Mouse (Mus musculus) heart, adult 2 months (tissue): ENCODE data around the gene Fbxw5. TPM values are rescaled to one million over a fixed set of nuclear protein-coding genes. Genes with fewer than 3 reads are reported as not detected.

ENCODE experiments used
- DNase-seq, 2 experiments: peaks; one replicate each; pipeline ENCODE4 v3.0.0; 2021
- H3K27ac ChIP-seq: fragments of 200-600 bp; 2 replicates; pipeline ENCODE4 v1.8.1; 2022
- H3K27me3 ChIP-seq: fragments of 200-500 bp; 2 replicates; pipeline ENCODE4 v1.6.1; 2012; ENCODE audit warnings: mild to moderate bottlenecking, low read length, inconsistent platforms, mixed read lengths; ENCODE audit not compliant: control insufficient read depth, insufficient read depth
- H3K36me3 ChIP-seq: fragments of 200-500 bp; 2 replicates; pipeline ENCODE4 v1.6.1; 2012; ENCODE audit warnings: low read length, inconsistent platforms; ENCODE audit not compliant: control insufficient read depth, insufficient read depth
- H3K4me1 ChIP-seq: fragments of 200-500 bp; 2 replicates; pipeline ENCODE4 v1.6.1; 2011; ENCODE audit warnings: low read length; ENCODE audit not compliant: control insufficient read depth, insufficient read depth
- H3K4me3 ChIP-seq: fragments of 200-600 bp; 2 replicates; pipeline ENCODE4 v1.8.1; 2022
- H3K79me2 ChIP-seq: fragments of 200-500 bp; replicated peaks from 2 replicates; pipeline ENCODE4 v1.6.1; 2012; ENCODE audit warnings: mild to moderate bottlenecking, inconsistent platforms, low read length, moderate library complexity, mixed read lengths; ENCODE audit not compliant: control insufficient read depth, insufficient read depth
- H3K9ac ChIP-seq: fragments of 200-500 bp; 2 replicates; pipeline ENCODE4 v1.6.1; 2012; ENCODE audit warnings: low read depth, mild to moderate bottlenecking, control low read depth, inconsistent platforms, low read length, mixed read lengths
- CTCF ChIP-seq: fragments of 200-600 bp; IDR thresholded peaks from 2 replicates; pipeline ENCODE4 v1.8.1; 2022; ENCODE audit warnings: antibody characterized with exemption, mild to moderate bottlenecking, moderate library complexity
- EP300 ChIP-seq: fragments of 200-500 bp; IDR thresholded peaks from 2 replicates; pipeline ENCODE4 v1.6.1; 2011; ENCODE audit warnings: low read depth, low read length, control low read depth; ENCODE audit not compliant: insufficient read depth
- POLR2A ChIP-seq: fragments of 200-500 bp; IDR thresholded peaks from 2 replicates; pipeline ENCODE4 v1.6.1; 2011; ENCODE audit warnings: mild to moderate bottlenecking, low read depth, low read length, control low read depth; ENCODE audit not compliant: insufficient read depth
- WGBS: fragments of 180-500 bp; shearing (Covaris S2); methylation state at CpG from one replicate; pipeline ENCODE4 v1.1.7; 2018; 5-methylcytosine and 5-hydroxymethylcytosine counted together
- intact Hi-C: fragments of 180-260 bp; cut with DNase I; formaldehyde crosslinking; loops from one replicate; pipeline ENCODE4 v1.15.1; 2025
- polyA plus RNA-seq: library from polyadenylated mRNA; depleted of rRNA; stranded (reverse); fragments of >200 nt; gene quantifications from 2 replicates; pipeline ENCODE4 v1.2.3, GENCODE M21; 2012
- total RNA-seq, 2 experiments: library from RNA; stranded (reverse); gene quantifications; 2 replicates each; pipeline ENCODE4 v1.2.3; 2021

Fbxw5 gene
- total and polyA plus RNA-seq, 3 experiments = 41.0 to 84.8 (median 82.7) TPM

DNA sequence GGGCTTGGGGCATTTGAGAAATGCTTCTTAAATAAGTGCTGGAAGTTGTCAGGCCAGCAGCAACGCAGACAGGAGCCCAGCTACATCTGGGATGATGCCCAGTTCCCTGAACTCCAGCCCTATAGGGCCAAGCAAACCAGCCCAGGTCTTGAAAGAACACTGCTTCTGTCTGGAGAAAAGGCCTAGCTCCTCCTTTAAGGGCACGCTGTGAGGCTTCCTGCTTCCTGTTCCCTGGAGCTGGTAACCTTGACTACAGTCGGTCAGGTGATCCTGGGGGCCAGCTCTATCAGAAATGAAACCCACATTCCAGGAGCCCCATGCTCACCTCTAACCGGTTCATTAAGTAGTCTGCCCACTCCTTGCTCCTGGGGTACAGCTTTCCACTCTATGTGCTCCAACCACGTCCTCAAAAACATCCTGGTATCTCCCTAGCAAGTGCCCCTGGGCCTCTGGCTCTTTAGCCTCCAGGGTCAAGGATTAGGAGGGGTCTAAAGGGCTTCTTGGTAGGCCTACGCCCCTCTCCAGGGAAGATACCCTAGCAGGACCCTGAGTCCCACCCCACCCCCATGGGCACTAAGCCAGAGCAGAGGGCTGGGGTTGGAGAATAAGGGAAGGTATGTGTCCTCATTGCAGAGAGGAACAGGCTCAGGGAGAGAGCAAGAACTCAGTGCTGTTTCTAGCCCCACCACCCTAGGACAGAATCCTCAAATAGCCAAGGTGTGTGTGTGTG is 2.5 kb upstream of the Fbxw5 start:
- DNase-seq = no peak
- WGBS = 37% methylated on average over 6 of the region's 6 CpGs
- no peak overlapping the region for H3K9ac ChIP-seq
- TF ChIP-seq CTCF (no peak), EP300 (no peak), POLR2A (no peak)
- no peaks in the 10 kb centered on the region for H3K27me3 ChIP-seq
- H3K4me3 ChIP-seq = no peak overlapping the region
- no peak overlapping the region for H3K27ac ChIP-seq
- no peaks in the 10 kb centered on the region for H3K36me3 ChIP-seq
- peaks cover 6% of the 10 kb centered on the region for H3K4me1 ChIP-seq
- H3K79me2 ChIP-seq = no peaks in the 10 kb centered on the region
- intact Hi-C loops = no loop called here

DNA sequence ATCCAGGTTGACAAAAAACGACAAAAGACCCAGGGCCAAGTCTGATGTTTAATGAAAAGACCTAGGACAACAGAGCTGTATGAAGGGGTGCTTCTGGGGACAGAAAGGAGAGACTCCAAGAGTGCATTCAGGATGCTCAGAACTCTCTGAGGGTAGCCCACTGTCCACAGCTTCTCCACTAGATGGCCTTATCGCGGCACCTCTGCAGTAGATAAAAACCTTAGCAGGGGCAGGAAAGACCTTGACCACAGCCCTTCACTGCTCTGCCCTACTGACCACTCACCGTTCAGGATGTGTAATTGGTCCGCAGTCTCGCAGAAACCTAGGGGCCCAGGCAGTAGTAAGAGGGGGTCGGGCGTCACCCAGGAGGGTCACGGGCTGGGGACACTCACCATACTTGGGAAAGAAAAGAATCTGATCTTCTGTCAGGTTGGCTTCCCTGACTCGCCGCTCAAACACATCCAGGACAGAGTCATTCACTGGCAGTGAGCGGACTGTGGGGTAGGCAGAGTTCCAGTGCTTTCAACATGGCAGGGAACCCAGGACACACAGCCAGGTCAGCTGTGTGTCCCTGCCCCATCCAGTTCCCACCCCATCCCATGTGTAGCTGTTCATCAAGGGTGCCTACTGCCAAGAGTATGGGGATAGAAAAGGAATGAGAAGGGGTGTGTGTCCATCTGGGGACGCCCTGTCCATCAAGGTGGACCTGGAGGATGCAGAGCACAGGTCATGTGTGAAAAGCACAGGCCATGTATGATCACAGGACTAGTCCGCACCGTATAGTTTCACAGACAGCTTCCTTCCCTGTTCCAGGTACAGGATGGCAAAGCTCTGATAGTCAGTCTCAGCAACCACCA is 1.7 kb upstream of the Fbxw5 start:
- Histone ChIP-seq H3K27ac (no peak overlapping the region), H3K4me3 (no peak overlapping the region), H3K4me1 (peaks cover 6% of the 10 kb centered on the region), H3K27me3 (no peaks in the 10 kb centered on the region), H3K79me2 (no peaks in the 10 kb centered on the region), H3K36me3 (no peaks in the 10 kb centered on the region), H3K9ac (no peak overlapping the region)
- intact Hi-C loops = no loop called here
- no peak for TF ChIP-seq POLR2A
- 0 out of 2 replicates have a peak, but pooled peaks have one; percentile 10 for TF ChIP-seq CTCF
- peak in 1 of 2 experiments; percentile 28 for DNase-seq
- WGBS = 69% methylated on average over 15 of the region's 15 CpGs

DNA sequence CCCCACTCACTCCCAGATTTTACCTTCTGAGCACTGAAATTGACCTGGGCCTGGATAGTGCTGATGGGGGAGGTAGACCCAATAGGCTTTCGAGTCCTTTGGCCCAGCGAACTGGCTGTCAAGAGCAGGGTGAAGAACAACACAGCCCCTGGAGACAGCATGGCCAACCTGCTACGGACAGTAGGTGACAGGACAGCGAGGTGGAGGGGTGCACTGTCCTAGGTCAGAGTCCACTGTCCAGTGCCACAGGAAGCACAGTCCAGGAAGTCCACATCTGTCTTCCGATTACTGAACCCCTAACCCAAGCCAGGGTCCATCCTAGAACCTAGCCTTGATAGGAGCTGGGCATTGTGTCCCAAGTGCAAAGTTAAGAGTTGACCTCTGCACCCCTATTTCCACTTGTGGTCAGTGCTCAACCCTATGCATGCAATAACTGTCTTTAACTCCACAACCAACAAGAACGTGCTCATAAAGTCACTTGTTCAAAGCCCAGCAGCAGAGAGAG is 427 bp upstream of the Fbxw5 start:
- H3K27ac ChIP-seq = peak overlapping the region; percentile 94
- intact Hi-C loops = loop anchor here (2.0 to 5.0 kb wide), 2 partner anchors 41 to 47 kb away; partner anchors contain the start of gene Traf2
- DNase-seq = no peak

DNA sequence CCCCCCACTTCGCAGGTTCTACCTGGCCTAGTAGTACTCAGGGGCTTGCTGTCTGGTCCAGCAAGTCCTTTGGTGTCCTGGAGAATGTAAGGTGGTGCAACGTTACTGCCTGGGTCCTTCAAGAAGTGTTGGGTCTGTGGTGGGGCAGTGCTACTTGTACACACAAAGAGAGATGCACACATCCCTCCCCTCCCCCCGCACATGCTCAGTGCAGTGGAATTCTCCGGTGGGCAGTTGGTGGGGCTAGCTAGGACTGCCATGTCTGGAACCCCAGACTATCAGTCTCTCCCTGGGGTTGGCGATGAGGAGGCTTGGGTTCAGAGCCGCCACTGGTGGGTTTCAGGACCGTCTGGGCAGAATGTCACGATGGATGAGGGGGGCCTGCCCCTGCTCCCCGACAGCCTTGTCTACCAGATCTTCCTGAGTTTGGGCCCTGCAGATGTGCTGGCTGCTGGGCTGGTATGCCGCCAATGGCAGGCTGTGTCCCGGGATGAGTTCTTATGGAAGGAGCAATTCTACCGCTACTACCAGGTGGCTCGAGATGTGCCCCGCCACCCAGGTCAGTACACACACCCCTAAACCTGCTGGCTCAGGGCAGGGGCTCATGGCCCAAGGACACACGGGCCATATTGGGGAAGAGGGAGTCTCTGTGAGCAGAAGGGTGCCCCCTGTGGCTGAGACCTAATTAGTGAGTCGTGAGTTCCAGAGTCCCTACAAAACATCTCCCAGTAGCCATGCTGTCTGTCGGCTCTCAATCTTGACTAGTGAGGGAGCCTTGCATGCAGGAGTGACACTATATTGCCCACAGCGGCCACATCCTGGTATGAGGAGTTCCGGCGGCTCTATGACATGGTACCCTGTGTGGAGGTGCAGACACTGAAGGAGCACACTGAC is 1.3 kb downstream of the Fbxw5 start, which contains the start of gene C8g:
Gene C8g (minus strand): TSS at position 127 of the 894 bp plus-strand sequence.
- Histone ChIP-seq H3K79me2 (no peaks in the 10 kb centered on the region), H3K27me3 (no peaks in the 10 kb centered on the region), H3K27ac (peak within 1 kb of the TSS; percentile 94), H3K4me3 (peak within 1 kb of the TSS; percentile 74), H3K4me1 (peaks cover 6% of the 10 kb centered on the region), H3K36me3 (no peaks in the 10 kb centered on the region), H3K9ac (peak within 1 kb of the TSS; percentile 94)
- WGBS = 75% methylated on average over 20 of the region's 20 CpGs
- TF ChIP-seq CTCF (no peak), POLR2A (no peak), EP300 (no peak)
- intact Hi-C loops = loop anchor here (2.0 to 5.0 kb wide), 2 partner anchors 43 to 45 kb away; partner anchors contain the start of gene Traf2
- DNase-seq = no peak

More for the DNA sequence above, 427 bp upstream of the Fbxw5 start:
- H3K36me3 ChIP-seq = no peaks in the 10 kb centered on the region
- H3K79me2 ChIP-seq = no peaks in the 10 kb centered on the region
- H3K9ac ChIP-seq = peak overlapping the region; percentile 62
- peaks cover 6% of the 10 kb centered on the region for H3K4me1 ChIP-seq
- TF ChIP-seq EP300 (no peak), CTCF (no peak), POLR2A (no peak; the same call in 1 of the 2 replicates)
- peak overlapping the region; percentile 50 for H3K4me3 ChIP-seq
- 56% methylated on average over 6 of the region's 6 CpGs for WGBS
- no peaks in the 10 kb centered on the region for H3K27me3 ChIP-seq

DNA sequence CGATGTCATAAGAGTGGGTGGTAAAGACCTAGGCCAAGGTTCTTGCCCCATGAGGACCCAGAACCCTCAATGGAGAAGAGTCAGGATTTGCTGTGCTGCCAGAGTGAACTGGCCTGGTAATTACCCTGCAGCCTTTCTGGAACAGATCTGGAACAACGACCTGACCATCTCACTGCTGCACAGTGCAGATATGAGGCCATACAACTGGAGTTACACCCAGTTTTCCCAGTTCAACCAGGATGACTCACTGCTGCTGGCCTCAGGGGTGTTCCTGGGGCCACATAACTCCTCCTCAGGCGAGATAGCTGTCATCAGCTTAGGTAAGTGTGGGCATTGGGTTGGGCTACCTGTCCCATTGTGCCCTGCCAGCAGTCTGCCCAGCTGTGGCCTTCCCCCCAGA is 2.2 kb downstream of the Fbxw5 start:
- WGBS = 68% methylated on average over 3 of the region's 3 CpGs
- no peak for TF ChIP-seq CTCF
- no peak for TF ChIP-seq POLR2A
- no peak for TF ChIP-seq EP300
- DNase-seq = no peak

More for the DNA sequence above, 2.2 kb downstream of the Fbxw5 start:
- no peak overlapping the region for H3K27ac ChIP-seq
- H3K9ac ChIP-seq = no peak overlapping the region
- H3K27me3 ChIP-seq = no peaks in the 10 kb centered on the region
- peaks cover 6% of the 10 kb centered on the region for H3K4me1 ChIP-seq
- no peak overlapping the region for H3K4me3 ChIP-seq
- intact Hi-C loops = loop anchor here (5.0 kb wide), 1 partner anchor 45 kb away; the partner anchor contains the start of gene Traf2
- H3K79me2 ChIP-seq = no peaks in the 10 kb centered on the region
- H3K36me3 ChIP-seq = no peaks in the 10 kb centered on the region
